Mouse (Mus musculus) spleen, adult 2 months (tissue): Measurements from ENCODE around the gene Ehmt1. TPM values are rescaled to one million over a fixed set of nuclear protein-coding genes. Genes with fewer than 3 reads are reported as not detected.

Experiments
- DNase-seq, 2 experiments: peaks; one replicate each; pipeline versions ENCODE4 v3.0.0 to v3.0.0-alpha.2; 2012 to 2021; ENCODE audit warnings: low spot score in 2 of 2, low read depth in 1 of 2
- H3K27ac ChIP-seq: fragments of 200-500 bp; 2 replicates; pipeline ENCODE4 v1.5.1; 2012; ENCODE audit warnings: low read length, inconsistent platforms; ENCODE audit not compliant: insufficient read depth
- H3K27me3 ChIP-seq: fragments of 200-500 bp; 2 replicates; pipeline ENCODE4 v1.6.1; 2012; ENCODE audit warnings: mild to moderate bottlenecking, moderate library complexity, low read length, inconsistent platforms; ENCODE audit not compliant: control insufficient read depth, insufficient read depth
- H3K36me3 ChIP-seq: fragments of 200-500 bp; 2 replicates; pipeline ENCODE4 v1.6.1; 2012; ENCODE audit warnings: mild to moderate bottlenecking, low read length, inconsistent platforms; ENCODE audit not compliant: control insufficient read depth, insufficient read depth
- H3K4me1 ChIP-seq: fragments of 200-500 bp; 2 replicates; pipeline ENCODE4 v1.6.1; 2011; ENCODE audit warnings: inconsistent platforms; ENCODE audit not compliant: control insufficient read depth, insufficient read depth, insufficient read length
- H3K4me3 ChIP-seq: fragments of 200-500 bp; 2 replicates; pipeline ENCODE4 v1.5.1; 2011; ENCODE audit warnings: mild to moderate bottlenecking, inconsistent platforms; ENCODE audit not compliant: insufficient read depth, insufficient read length; ENCODE audit errors: extremely low read depth
- CTCF ChIP-seq: fragments of 200-500 bp; IDR thresholded peaks from 2 replicates; pipeline ENCODE4 v1.5.1; 2011; ENCODE audit warnings: mild to moderate bottlenecking, inconsistent platforms; ENCODE audit not compliant: insufficient read depth, insufficient read length, insufficient replicate concordance; ENCODE audit errors: extremely low read depth
- POLR2A ChIP-seq: fragments of 200-500 bp; IDR thresholded peaks from 2 replicates; pipeline ENCODE4 v1.6.1; 2011; ENCODE audit warnings: low read depth, low read length, inconsistent platforms
- WGBS: fragments of 180-500 bp; shearing (Covaris S2); methylation state at CpG from one replicate; pipeline ENCODE4 v1.1.7; 2018; 5-methylcytosine and 5-hydroxymethylcytosine counted together
- polyA plus RNA-seq: library from polyadenylated mRNA; depleted of rRNA; stranded (reverse); fragments of >200 nt; gene quantifications from 2 replicates; pipeline ENCODE4 v1.2.3, GENCODE M21; 2012; rRNA removed

Ehmt1 gene
- polyA plus RNA-seq, 1 experiment, result 39.4 TPM

DNA sequence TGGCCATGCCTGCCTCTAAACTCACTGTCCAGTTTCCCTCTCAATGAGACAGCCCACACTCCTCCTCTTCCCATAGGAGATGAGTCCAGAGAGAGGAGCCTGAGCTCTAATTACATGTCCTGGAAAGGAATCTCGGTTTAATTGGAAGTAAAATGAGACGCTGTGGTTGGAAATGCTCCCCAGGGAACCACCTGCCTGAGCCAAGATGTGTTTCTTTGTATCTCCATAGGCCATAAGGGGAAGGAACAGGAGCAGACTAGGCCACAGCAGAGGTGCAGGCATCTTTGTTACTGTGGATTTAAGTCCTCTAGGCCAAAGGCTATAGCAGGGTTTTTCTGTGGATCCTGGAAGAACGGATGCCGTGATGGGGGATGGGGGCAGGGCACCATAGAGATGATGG, 166.8 kb downstream of the Ehmt1 start:
- Histone ChIP-seq H3K4me3 (no peak overlapping the region), H3K36me3 (no peaks in the 10 kb centered on the region), H3K4me1 (peaks cover 22% of the 10 kb centered on the region), H3K27me3 (no peaks in the 10 kb centered on the region), H3K27ac (no peak overlapping the region)
- TF ChIP-seq POLR2A, result no peak
- no peak for TF ChIP-seq CTCF
- DNase-seq, result no peak
- WGBS, result 78% methylated on average over 4 of the region's 4 CpGs

DNA sequence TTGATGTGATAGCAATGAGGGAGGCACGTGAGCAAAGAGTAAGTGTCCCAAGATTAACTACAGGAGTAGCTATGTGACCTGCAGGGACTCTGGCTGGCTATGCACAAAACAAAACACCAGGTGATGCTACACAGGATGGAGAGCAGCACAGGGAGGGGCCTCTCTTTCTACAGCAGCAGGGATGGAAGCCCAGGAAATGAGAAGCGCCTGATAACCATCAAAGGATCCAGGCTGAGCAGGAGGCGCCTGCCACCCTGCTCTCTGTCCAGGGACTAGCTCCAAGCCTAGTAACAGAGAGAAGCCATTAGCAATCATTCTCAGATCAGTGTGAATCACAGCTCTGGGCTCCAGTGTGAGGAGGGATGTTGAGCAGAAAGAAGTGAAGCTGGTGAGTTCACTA, 169.4 kb downstream of the Ehmt1 start:
- Histone ChIP-seq H3K27ac (no peak overlapping the region), H3K4me3 (no peak overlapping the region), H3K27me3 (no peaks in the 10 kb centered on the region), H3K4me1 (peaks cover 22% of the 10 kb centered on the region), H3K36me3 (no peaks in the 10 kb centered on the region)
- TF ChIP-seq CTCF (no peak), POLR2A (no peak)
- no peak for DNase-seq
- 43% methylated on average over 3 of the region's 3 CpGs for WGBS

DNA sequence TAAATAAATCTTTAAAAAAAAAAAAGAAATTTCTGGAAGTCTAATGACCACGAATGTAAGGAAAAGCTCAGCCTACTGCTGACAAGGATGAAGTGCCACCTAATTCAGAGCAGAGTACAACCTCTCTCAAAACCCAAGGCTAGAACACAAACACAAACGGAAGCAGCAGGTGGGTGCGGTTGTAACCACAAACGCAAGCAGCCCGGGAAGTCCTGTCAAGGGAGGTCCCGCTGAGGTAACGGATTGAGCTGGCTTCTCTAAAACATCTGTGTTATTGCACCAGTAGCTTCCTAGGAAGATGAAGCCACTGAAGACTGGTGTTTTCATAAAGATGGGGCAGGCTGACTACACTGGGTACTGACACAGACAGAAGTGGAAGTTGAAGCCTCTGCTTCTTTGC, 171.5 kb downstream of the Ehmt1 start:
- H3K36me3 ChIP-seq, result no peaks in the 10 kb centered on the region
- TF ChIP-seq POLR2A, result no peak
- TF ChIP-seq CTCF, result no peak
- H3K27ac ChIP-seq, result peak overlapping the region; percentile 12; the same call in 1 of the 2 replicates
- WGBS, result 6% methylated on average over 7 of the region's 7 CpGs
- peak; percentile 45 to 52 for DNase-seq
- no peak overlapping the region for H3K4me3 ChIP-seq
- peaks cover 22% of the 10 kb centered on the region for H3K4me1 ChIP-seq
- H3K27me3 ChIP-seq, result no peaks in the 10 kb centered on the region

Other genes with a start within 250 kb of the Ehmt1 start
- 5.0 and 7.4 TPM in 2 replicates for gene Cacna1b, start 156.5 kb downstream of the Ehmt1 start, polyA plus RNA-seq
- gene Arrdc1, start 15.6 kb upstream of the Ehmt1 start, polyA plus RNA-seq, result 192 and 248 TPM in 2 replicates
- gene Zmynd19, start 30.2 kb upstream of the Ehmt1 start, polyA plus RNA-seq, result 3.8 and 4.9 TPM in 2 replicates
- 16.0 and 18.3 TPM in 2 replicates for gene Dph7, start 42.8 kb upstream of the Ehmt1 start, polyA plus RNA-seq
- 12.6 and 18.8 TPM in 2 replicates for gene Mrpl41, start 55.5 kb upstream of the Ehmt1 start, polyA plus RNA-seq
- gene Pnpla7, start 56.4 kb upstream of the Ehmt1 start, polyA plus RNA-seq, result 43.0 and 50.4 TPM in 2 replicates
- gene Nsmf, start 134.7 kb upstream of the Ehmt1 start, polyA plus RNA-seq, result 43.0 and 81.9 TPM in 2 replicates
- gene Entpd8, start 160.7 kb upstream of the Ehmt1 start, polyA plus RNA-seq, result 0.05 and 0.14 TPM in 2 replicates
- gene Noxa1, start 175.5 kb upstream of the Ehmt1 start, polyA plus RNA-seq, result 0.21 and 0.25 TPM in 2 replicates